Mouse (Mus musculus): Measurements from ENCODE around the gene Mif.

Mif gene

GRCm38 (mm10) chr10:75835761-75836531, 24.1 kb downstream of the Mif start:
- DNase-seq: peak; percentile 56

GRCm38 (mm10) chr10:75835307-75835706, 24.7 kb downstream of the Mif start:
- peak; percentile 85 for DNase-seq

GRCm38 (mm10) chr10:75834721-75835120, 25.3 kb downstream of the Mif start:
- DNase-seq: no peak

- DNase-seq: peak; percentile 92
Observed at GRCm38 (mm10) chr10:75834250-75834649, 25.8 kb downstream of the Mif start.

- peak; percentile 59 for DNase-seq
Observed at GRCm38 (mm10) chr10:75833456-75834080, 26.5 kb downstream of the Mif start.

- DNase-seq: peak; percentile 83
Observed at GRCm38 (mm10) chr10:75832272-75832895, 27.7 kb downstream of the Mif start.

- no peak for DNase-seq
Observed at GRCm38 (mm10) chr10:75830275-75830670, 29.8 kb downstream of the Mif start.

GRCm38 (mm10) chr10:75829529-75830274, 30.3 kb downstream of the Mif start:
- no peak for DNase-seq

- peak; percentile 75 for DNase-seq
Observed at GRCm38 (mm10) chr10:75828500-75828931, 31.5 kb downstream of the Mif start.

- DNase-seq: peak; percentile 78
Observed at GRCm38 (mm10) chr10:75827668-75828360, 32.2 kb downstream of the Mif start.

GRCm38 (mm10) chr10:75824530-75824929, 35.5 kb downstream of the Mif start:
- DNase-seq: no peak

GRCm38 (mm10) chr10:75823782-75824181, 36.3 kb downstream of the Mif start:
- no peak for DNase-seq

- DNase-seq: no peak
Observed at GRCm38 (mm10) chr10:75822443-75822842, 37.6 kb downstream of the Mif start, which contains the start of gene Gstt4. TSS of gene Gstt4 (minus strand) at chr10:75822543.

GRCm38 (mm10) chr10:75819882-75820281, 40.2 kb downstream of the Mif start:
- DNase-seq: no peak

- no peak for DNase-seq
Observed at GRCm38 (mm10) chr10:75818641-75819040, 41.4 kb downstream of the Mif start.
